Mouse (Mus musculus) spleen, adult 18-20 months (tissue): Measurements from ENCODE around the gene Zfp414.
A peak's percentile ranks its signal among the peaks of the same experiment; 100 is the strongest.
"Not testable (repeated sequence)": the region's sequence is repeated elsewhere in the genome, so short reads cannot be mapped to it uniquely, and the experiment has no call there.

Experiments used
- DNase-seq, 2 experiments: peaks; one replicate each; pipeline ENCODE4 v3.0.0; 2022; ENCODE audit warnings: mixed read lengths in 2 of 2

Gene Zfp414

DNA sequence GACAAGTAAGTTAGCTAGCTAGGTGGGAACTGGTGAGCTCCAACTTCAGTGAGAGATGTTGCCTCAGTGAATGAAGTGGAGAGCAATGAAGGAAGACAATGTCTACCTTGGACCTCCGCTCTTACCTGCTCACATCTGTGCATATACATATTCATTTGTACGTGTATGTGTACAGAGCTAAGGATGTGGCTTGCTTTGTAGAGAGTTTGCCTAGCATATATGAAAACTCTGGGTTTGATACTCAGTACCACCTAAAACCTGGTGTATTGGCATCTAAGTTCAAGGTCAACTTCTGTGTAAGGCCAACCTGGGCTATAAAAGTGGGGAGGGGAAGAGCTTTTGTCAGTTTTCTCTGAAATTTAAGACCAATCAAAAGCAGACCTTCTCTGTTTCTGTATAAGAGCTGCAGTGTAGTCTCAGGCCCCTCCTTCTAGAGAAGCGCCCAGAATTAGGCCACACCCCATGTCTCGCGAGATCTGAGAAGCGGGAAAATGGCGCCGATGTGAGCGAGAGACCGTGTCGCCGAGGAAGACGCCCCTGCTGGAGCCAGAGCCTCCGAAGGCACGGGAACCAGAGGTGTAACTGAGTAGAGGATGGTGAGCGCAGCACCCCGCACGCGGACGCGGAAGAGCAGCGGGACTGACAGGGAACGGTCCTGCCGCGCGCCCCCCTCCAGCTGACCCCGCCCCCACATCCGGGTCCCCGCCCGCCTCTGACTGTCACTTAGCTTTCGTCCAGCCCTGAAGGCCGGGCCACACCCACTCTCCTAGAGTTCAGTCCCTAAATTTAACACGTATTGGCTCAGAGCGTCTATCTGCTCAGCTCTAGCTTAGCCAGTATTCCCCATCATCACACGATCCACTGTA is at the start of gene Zfp414:
Gene Zfp414, plus strand, starts transcription at position 470 of the 866 bp plus-strand sequence.
- DNase-seq, result peak; percentile 83 to 93

DNA sequence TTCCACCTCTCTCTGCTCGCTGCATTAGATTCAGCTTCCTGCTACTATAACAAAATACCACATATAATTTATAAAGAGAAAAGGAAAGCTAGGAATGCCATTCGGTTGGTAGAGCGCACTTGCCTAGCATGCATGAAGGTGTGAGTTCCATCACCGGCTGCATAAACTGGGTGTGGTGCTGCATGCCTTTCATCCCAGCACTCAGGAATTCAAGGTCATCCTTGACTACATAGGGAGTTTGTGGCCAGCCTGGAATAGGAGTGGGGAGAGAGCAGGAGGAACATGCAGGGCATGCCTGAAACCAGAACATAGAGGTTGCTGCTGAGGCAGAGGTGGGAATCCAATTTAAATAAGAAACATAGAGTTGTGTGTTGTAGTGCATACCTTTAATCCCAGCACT is 44.8 kb upstream of the Zfp414 start:
- DNase-seq, result no peak

DNA sequence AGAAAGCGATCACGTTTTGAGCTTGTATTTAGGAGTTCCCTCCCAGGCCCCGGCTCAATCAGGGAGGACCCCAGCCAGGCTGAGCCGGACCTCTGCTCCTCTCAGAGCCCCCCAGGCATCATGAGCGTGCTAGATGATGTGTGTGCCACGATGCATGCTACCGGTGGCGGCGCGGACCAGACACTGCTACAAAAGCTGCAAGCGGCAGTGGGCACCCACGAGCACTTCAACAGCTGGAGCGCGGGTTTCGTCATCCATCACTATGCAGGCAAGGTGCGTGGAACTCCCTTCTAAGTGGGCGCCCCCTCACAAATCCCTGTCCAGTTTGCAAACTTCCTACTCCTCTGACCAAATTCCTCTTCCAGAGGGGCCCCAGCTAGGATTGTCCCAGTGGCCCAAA is 42.9 kb upstream of the Zfp414 start:
- DNase-seq, result no peak

DNA sequence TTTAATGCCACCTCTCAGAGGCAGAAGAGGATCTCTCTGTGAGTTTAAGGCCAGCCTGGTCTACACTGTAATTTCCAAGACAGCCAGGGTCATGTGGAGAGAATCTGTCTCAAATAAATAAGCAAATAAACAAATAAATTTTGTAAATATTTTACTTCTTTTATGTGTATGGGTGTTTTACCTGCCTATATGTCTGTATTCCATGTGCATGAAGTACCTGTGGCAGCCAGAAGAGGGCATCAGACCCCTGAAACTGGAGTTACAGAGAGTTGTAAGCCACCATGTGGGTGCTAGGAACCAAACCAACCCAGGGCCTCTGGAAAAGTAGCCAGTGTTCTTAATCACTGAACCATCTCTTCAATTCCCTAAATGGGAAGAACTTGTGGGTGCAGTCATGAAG is 31.6 kb upstream of the Zfp414 start:
- no peak for DNase-seq

DNA sequence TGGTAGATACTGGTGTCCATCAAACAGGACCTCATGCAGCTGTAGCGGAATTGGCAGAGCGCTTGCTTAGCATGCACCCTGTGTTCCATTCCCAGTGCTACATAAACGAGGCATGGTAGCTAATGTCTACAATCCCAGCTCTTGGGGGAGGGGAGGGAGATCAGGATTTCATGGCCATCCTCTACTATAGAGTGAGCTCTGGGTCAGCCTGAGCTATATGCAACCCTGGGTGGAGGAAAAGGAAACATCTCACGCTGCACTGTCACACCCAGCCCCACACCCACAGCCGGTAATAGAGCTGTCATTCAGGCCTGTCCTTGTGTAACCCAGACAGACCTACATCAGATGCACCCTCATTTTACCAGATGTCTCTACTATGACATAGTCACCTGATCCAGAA is 30.4 kb upstream of the Zfp414 start:
- no peak for DNase-seq

DNA sequence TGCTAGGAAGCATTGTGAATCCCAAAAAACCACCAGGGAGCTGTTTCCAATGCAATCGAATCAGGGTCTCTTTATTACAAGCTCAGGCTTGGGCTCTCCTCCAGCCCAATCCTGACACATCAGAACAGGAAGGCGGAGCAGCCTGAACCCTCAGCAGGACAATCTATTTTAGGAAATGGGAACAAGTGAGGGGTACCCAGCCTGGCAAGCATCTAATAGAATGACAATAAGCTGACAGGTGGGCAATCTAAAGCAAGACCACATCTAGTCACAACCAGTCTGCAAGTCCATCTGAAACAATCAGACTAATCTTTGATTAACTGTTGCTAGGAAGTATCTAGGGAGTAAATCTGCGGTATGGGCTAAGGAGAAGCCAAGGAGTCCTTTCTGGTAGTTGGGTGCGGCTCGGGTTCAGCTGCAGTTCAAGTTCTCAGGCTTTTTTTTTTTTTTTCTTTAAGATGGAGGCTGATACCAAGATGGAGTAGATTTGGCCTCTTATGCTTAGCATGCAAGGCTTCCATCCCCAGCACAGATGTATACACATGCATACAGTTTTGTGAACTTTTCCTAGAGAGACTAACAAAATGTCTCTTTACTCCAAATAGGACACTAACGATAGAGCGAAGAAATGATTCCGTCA is 28.9 kb upstream of the Zfp414 start:
- no peak for DNase-seq

DNA sequence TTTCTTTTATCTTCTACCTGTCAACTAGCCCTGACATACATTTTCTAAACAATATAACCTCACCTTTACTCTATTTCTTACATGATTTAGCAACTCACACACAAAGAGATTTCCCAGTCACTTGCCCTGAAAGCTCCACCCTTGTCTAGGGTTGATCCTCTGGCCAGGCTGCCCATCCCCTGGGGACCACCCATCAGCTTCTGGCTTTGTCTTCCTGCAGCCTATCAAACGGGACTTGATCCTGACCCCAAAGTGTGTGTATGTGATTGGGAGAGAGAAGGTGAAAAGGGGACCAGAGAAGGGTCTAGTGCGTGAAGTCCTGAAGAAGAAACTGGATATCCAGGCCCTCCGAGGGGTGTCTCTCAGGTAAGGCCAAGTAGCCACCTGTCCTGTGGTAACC is 28.1 kb upstream of the Zfp414 start:
- DNase-seq, result no peak

DNA sequence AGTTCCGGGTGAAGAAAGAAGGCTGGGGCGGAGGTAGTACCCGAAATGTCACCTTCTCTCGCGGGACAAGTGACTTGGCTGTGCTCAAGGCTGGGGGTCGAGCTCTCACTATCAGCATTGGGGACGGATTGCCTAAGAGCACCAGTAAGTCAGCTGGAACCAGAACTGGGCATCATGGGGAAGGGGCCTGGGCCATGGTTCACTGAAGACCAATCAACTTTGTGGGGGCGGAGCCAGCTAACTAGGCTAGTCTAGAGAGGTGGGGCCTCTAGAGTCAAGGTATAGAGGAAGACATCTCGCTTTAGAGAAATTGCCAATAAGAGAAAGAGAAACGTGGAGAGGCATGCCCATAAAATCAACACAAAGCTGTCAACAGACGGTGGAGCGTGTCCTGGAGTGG is 26.9 kb upstream of the Zfp414 start:
- no peak for DNase-seq

DNA sequence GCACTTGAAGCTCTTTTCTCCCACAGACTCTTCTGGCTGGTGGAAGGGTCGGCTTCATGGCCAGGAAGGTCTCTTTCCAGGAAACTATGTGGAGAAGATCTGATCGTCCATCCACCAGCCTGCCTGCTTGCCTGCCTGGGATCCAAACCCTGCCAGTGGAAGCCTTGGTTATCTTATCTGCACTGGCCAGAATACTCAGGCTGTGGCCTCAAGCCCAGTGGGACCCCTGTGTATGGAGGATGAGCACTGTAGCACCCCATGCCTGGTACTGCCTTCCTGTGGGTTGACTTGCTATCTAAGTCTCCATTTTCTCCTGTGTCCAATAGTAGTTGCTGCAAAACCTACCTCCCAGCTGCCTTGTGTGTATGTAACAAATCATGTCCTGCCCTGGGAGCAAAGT is 21.6 kb upstream of the Zfp414 start:
- DNase-seq, result no peak

DNA sequence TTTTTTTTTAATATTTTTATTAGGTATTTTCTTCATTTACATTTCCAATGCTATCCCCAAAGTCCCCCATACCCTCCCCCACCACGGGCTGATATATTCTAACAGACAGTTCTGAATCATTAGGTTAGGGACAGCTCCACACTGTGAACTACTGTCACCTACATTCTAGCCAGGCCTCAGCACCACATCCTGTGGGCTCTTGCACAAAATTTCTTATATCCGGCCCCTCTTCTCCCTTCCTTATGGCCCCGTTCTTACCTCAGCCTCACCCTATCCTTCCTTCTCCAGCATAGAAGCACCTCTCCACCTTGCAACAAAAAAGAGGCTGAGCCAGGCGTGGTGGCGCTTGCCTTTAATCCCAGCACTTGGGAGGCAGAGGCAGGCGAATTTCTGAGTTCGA is 18.3 kb upstream of the Zfp414 start:
- DNase-seq, result no peak

DNA sequence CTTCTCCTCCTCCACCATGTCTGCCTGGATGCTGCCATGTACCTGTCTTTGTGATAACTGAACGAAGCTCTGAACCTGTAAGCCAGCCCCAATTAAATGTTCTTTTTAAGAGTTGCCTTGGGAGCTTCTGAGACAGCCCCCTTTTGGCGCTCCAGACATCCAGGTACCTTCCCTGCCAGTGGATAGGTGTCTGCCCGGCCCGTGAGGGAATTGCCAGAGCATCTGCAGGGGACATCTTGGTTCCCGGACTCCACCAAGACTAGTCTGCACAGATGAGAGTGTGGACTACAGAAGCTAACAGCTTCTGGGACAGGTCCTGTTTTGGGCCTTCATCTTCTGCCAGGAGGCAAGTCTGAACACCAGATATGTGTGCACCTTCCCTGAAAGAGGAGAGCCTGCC is 15.2 kb upstream of the Zfp414 start:
- DNase-seq, result not testable (repeated sequence)

DNA sequence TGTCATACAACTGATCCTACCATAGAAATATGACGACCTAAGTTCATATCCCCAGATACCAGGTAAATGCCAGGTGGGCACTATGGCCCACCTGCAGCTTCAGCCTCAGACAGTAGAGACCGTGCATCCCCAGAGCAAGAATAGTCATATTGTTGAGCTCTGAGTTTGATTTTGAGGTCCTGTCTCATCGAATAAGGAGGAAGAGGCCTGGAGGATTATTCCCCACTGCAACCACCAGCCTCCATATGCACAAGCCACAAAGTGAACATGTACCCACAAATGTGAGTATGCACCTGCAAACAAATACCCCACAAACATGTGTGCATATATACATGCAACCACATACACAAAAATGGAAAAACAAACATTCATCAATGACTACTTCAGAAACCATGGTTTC is 1.6 kb upstream of the Zfp414 start:
- no peak for DNase-seq

DNA sequence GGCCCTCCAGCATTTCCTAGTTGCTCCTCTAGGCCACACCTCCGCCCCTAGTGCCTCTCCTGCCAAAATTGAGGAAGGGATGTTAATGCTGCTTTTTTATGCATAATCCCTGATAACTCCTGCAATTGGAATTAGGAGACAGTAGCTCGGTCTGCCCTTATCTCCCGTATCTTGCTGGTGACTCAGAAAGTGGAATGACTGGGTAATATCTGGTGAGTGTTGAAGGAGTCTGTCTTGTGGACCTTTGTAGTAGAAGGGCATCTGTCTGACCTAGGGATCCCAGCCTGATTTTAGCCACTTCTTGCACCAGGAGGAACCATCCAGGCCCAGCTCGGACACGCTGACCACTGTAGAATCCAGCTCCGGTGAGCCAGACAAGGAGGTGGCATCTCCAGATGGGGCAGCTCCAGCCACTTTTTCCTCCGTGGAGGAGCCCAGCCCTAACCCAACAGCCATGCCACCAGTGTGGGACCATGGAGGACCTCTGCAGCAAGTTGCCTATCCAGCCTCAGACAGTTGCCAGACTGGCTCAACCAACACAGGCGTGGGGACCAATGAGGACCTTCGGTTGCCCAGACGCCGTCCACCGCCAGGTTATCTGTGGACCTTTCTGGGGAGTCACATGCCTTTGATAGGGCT is 716 bp downstream of the Zfp414 start:
- DNase-seq, result no peak

DNA sequence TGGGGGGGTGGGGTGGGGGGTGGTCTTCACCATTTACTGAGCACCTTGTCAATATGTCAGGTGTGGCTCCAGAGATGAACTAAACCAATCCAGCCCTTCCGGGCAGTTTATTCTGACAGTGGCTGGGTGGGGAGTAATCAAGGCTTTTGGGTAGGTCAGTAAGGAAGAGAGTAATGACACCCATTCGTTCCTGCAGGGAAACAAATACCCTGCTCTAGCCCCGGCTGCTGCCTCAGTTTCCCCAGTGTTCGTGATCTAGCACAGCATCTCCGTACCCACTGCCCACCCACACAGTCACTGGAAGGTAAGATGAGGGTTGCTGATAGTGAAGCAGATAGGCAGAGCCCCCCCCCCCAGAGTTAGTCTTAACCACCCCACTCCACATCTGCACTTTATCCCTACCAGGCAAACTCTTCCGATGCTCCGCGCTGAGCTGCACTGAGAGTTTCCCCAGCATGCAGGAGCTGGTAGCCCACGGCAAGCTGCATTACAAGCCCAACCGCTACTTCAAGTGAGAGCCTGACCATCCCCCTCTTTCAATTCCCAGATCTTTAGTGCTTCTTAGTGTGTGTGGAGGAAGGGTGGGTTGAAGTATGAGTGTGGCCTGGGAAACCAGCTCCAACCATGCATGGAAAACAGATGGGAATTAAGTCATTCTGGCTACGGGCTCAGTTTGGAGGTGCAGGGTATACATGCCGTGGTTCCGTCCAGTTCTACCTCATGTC is 1.4 kb downstream of the Zfp414 start:
- DNase-seq, result no peak

DNA sequence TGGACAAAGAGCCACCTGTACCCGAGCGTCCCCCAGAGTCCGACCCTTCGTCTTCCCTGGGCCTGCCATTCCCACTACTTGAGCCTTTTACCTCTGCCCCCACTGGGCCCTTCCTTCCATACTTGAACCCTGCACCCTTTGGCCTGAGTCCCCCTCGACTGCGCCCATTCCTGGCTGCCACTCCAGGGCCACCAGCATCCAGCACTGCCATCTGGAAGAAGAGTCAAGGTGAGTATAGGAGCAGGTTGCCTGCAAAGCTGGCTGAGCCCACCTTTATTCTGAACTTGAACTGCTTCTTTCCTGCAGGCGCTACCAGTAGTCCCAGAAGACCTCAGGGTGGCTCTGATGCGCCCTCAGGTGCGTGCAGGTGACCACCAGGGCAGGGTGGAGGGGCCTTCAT is 2.3 kb downstream of the Zfp414 start:
- DNase-seq, result no peak

DNA sequence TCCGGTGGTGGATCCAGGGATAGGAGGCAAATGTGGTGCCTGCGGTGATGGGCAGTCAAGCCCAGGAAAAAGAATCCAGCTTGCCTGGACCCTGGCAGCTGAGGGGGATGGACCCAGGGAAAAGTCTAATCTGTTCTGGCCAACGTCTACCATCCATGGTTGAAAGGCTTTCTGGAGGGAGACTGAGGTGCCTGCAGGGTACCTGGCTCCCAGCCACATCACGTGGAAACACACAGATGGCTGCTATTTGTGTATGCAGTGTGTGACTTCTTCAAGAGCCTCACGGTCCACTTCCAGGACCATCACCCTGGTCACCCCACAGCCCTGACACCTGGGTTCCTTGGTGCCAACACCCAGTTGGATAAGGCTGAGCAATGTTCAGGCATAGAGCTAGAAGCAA is 2.9 kb downstream of the Zfp414 start:
- DNase-seq, result no peak

DNA sequence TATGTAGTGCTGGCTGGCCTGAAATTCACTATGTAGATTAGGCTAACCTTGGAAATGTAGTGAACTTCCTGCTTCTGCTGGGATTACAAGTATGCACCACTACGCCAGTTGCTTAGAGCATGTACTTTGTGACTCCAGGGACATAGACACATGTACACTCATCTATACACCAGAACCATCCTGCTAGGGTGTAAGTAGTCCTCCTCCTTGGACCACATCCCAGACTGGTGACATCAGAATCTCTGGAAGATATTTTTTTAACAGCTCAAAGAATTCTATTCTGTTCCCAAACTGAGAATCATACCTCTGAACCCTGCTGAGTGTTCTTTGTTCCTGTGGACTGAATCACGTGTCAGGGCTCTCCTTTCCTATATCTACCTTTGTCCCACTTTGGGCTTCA is 8.1 kb downstream of the Zfp414 start:
- no peak for DNase-seq

DNA sequence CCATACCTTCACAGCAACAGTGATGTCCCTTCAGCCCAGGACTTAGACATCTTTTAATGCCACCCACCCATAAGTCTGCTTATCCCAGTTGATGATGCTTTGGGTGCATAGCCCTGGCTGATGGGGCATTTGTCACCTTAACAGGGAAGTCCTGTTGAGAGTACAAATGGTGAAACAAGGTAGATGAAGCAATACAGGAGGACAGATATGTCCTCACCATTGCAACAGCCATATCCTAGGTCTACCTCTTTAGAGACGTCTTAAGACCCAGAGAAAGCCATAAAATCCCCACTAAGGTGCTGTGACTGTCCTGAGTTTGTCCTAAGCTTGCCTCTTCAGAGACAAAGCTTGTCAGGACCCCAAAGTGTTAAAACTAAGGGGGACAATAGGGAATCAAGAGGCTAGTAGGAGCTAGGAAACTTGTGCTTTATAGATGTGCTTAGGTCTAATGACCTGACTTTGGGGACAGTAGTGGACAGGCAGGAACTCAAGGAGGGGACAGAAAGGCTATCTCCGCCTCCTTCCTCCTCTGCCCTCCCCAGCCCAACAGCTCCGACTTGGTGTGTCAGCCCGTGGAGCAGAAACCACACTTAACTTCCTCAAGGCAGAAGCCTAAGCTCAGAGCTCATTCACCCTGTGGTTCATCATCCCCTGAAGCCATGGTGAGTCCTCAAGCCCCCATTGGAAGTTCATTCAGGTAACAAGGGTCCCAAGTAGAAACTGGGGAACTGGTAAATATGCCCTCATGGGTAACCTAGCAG is 8.8 kb downstream of the Zfp414 start, which contains the start of gene Pram1:
Gene Pram1, plus strand, starts transcription at position 541 of the 761 bp plus-strand sequence.
- no peak for DNase-seq

DNA sequence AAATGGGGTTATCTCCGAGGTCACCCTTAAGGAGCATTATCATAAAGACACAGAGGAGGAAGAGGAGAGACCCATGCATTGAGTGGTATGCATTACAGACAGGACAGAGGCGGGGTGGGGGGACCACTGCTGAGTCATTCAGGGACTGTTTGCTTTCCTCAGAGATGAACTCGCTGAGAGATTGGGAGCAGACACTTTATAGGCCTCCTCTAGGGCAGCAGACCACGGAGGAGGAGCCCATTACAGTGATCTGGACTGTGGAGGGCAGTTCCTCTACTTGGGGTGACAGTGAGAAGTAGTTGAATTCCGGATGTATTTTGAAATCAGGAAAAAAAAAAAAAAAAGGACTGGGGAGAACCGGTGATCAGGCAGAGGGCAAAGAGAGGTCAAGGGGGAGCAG is 10.9 kb downstream of the Zfp414 start:
- no peak for DNase-seq

DNA sequence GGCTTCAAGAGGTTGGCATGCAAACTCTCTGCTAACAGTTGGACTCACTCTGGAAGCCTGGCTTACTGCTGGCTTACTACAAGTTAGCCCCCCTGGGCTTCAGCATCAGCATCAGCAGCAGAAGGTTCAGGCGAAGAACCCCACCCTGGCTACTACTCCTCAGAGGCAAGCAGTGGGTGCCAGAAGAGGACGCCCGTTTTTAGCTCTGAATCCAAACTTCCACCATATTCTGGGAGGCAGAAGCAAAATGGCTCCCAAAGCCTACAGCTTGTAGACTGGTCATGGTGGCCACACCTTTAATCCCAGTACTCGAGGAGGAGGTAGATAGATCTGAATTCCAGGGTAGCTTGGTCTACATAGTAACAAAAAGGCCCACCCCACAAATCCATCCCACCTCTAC is 15.2 kb downstream of the Zfp414 start:
- DNase-seq, result no peak

DNA sequence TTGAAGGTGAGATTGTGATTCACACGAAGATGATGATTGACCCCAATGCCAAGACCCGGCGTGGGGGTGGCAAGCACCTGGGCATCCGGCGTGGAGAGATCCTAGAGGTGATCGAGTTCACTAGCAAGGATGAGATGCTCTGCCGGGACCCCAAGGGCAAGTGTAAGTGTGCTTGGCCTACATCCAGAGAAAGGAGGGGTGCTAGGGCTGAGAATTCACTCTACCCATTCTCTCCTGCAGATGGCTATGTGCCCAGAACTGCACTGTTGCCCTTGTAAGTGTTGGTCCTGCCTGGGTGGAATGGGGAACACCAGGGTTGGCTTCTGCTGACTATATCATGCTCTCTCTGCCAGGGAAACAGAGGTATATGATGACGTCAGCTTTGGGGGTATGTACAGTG is 16.2 kb downstream of the Zfp414 start:
- no peak for DNase-seq

DNA sequence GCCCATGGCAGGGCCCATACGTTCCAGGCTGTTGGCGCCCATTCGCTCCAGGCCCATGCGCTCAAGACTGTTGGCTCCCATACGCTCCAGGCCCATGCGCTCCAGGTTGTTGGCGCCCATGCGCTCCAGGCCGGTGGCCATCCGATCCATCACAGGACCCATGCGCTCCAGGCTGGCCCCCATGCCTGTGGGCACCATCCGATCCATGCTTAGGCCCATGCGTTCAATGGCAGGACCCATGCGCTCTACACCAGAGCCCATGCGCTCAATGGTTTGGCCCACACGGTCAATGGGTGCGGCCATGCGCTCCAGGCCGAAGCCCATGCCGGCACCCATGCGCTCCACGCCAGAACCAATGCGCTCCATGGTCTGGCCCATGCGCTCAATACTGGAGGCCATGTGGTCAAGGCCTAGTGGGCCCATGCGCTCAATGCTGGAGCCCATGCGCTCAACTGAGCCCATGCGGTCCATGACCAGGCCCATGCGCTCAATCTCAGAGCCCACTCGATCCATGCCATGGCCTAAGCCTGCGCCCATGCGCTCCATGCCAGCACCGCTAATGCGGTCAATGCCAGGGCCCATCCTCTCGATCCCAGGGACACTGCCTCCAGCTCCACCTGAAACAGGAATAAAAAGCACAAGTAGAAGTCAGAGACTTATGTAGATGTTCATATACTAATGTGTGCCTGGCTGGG is 21.0 kb downstream of the Zfp414 start:
- no peak for DNase-seq
